Mouse (Mus musculus): ENCODE measurements around the gene Wdfy1.

Wdfy1 gene

DNA sequence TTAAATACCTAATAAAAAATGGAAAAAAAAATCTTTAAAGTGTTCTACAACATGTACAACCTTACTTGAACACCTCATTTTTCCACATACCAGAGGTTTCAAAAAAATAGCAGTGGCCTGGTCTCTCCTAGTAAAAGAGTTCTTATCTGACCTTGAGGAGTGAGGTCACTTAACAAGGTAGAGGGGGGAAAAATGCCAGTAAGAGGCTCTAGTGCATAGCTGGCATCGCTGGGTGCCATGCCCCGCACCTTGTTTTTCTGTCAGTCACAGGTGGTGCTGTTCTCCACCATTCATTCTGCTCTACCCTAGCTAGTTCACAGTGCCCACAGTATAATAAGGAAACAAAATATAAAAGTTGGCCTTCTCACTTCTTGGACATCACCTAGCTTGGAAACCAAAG lies 121.0 kb downstream of the Wdfy1 start:
- DNase-seq (ENCODE audit: low read depth) = no peak
